8 mouse cellular contexts compared by ENCODE assay signal in genomic region chr7:101933751-101934240, GRCm38 (mm10). TPM values are rescaled to one million over a fixed set of nuclear protein-coding genes. Genes with fewer than 3 reads are reported as not detected.
DNase-seq lines count a peak whose midpoint lies in the region; ATAC-seq and TF ChIP-seq lines count a peak whose summit lies in the region.

Lrrc51 (minus strand) TSS chr7:101933895.
Numa1 (plus strand) TSS chr7:101934111.

- peak within 1 kb of the TSS; percentile 77 for H3K4me2 ChIP-seq in forebrain, embryonic 13.5 days
- H3K4me2 ChIP-seq in liver, postnatal 0 days (ENCODE audit: low read depth, low read length): peak within 1 kb of the TSS; percentile 96
- H3K4me2 ChIP-seq in neural tube, embryonic 14.5 days (ENCODE audit: low read depth, low read length): peak within 1 kb of the TSS; percentile 75

- peak within 1 kb of the TSS; percentile 94 for H3K4me3 ChIP-seq in ES-Bruce4 (ENCODE audit: low read depth, low read length)
- H3K4me3 ChIP-seq in forebrain, embryonic 13.5 days: peak within 1 kb of the TSS; percentile 89
- peak within 1 kb of the TSS; percentile 77 for H3K4me3 ChIP-seq in liver, postnatal 0 days (ENCODE audit: low read depth, low read length)
- H3K4me3 ChIP-seq in neural tube, embryonic 14.5 days (ENCODE audit: low read depth, low read length): peak within 1 kb of the TSS; percentile 85

- WGBS in forebrain, embryonic 13.5 days: under 1% methylated on average over 40 of the region's 40 CpGs
- under 1% methylated on average over 40 of the region's 40 CpGs for WGBS in large intestine, adult 2 months
- WGBS in liver, postnatal 0 days (ENCODE audit: insufficient replicate concordance): under 1% methylated on average over 40 of the region's 40 CpGs
- under 1% methylated on average over 40 of the region's 40 CpGs for WGBS in neural tube, embryonic 14.5 days

- peak within 1 kb of the TSS; percentile 87 for H3K9ac ChIP-seq in ES-Bruce4 (ENCODE audit: low read depth, poor library complexity, severe bottlenecking)
- H3K9ac ChIP-seq in forebrain, embryonic 13.5 days: peak within 1 kb of the TSS; percentile 85
- H3K9ac ChIP-seq in liver, postnatal 0 days (replicated peaks): peak within 1 kb of the TSS; percentile 85
- peak within 1 kb of the TSS; percentile 75 for H3K9ac ChIP-seq in neural tube, embryonic 14.5 days (replicated peaks; ENCODE audit: low read depth, low read length)

- DNase-seq in heart, postnatal 10 days: peak; percentile 98 to 99
- peak; percentile 99 for DNase-seq in large intestine, adult 2 months (ENCODE audit: low read depth, low spot score)
- peak; percentile 97 for DNase-seq in liver, postnatal 0 days
- DNase-seq in testis, postnatal 10 days (ENCODE audit: low spot score): peak; percentile 94

- H3K27ac ChIP-seq in ES-Bruce4 (ENCODE audit: insufficient read depth, low read length): peak within 1 kb of the TSS; percentile 73
- H3K27ac ChIP-seq in forebrain, embryonic 13.5 days: peak within 1 kb of the TSS; percentile 63
- peak within 1 kb of the TSS; percentile 93 for H3K27ac ChIP-seq in liver, postnatal 0 days (ENCODE audit: low read depth)
- peak within 1 kb of the TSS; percentile 52; the same call in 1 of the 2 replicates for H3K27ac ChIP-seq in neural tube, embryonic 14.5 days (ENCODE audit: low read depth, low read length)

- peak; percentile 72 for TF ChIP-seq POLR2A in ES-Bruce4 (IDR thresholded peaks at IDR 0.05; ENCODE audit: insufficient read depth, low read length)

- H3K36me3 ChIP-seq in ES-Bruce4 (ENCODE audit: control insufficient read depth, insufficient read depth, low read length, poor library complexity, severe bottlenecking): 0 out of 2 replicates have a peak, but pooled peaks cover 3% of the 10 kb centered on the region
- H3K36me3 ChIP-seq in forebrain, embryonic 13.5 days (ENCODE audit: poor library complexity, severe bottlenecking): 0 out of 2 replicates have a peak, but pooled peaks cover 2% of the 10 kb centered on the region
- H3K36me3 ChIP-seq in liver, postnatal 0 days (replicated peaks; ENCODE audit: insufficient read depth, low read length): no peaks in the 10 kb centered on the region; the same call in 1 of the 2 replicates
- no peaks in the 10 kb centered on the region for H3K36me3 ChIP-seq in neural tube, embryonic 14.5 days (ENCODE audit: control insufficient read depth, insufficient read depth, low read length)

- intact Hi-C loops in heart, postnatal 10 days (cut with DNase I): loop anchor here (2.0 to 5.0 kb wide), 3 partner anchors 27 to 129 kb away; partner anchors contain the start of gene Tomt

- no peaks in the 10 kb centered on the region for H3K9me3 ChIP-seq in ES-Bruce4 (replicated peaks; ENCODE audit: control insufficient read depth, insufficient read depth, low read length, poor library complexity, severe bottlenecking)
- H3K9me3 ChIP-seq in forebrain, embryonic 13.5 days (replicated peaks): no peaks in the 10 kb centered on the region
- no peaks in the 10 kb centered on the region for H3K9me3 ChIP-seq in liver, postnatal 0 days (ENCODE audit: low read length)
- H3K9me3 ChIP-seq in neural tube, embryonic 14.5 days (ENCODE audit: control insufficient read depth, low read length): no peaks in the 10 kb centered on the region

- TF ChIP-seq EP300 in ES-Bruce4 (IDR thresholded peaks at IDR 0.05; ENCODE audit: insufficient read depth, low read depth, low read length): 0 out of 2 replicates have a peak, but pooled peaks have one; percentile 9
- peak; percentile 75 for TF ChIP-seq EP300 in liver, postnatal 0 days (IDR thresholded peaks at IDR 0.05; ENCODE audit: low read depth)

- TF ChIP-seq CTCF in ES-Bruce4 (IDR thresholded peaks at IDR 0.05; ENCODE audit: low read depth, low read length): no peak
- no peak for TF ChIP-seq CTCF in liver, postnatal 0 days (IDR thresholded peaks at IDR 0.05; ENCODE audit: low read depth)

- peak; percentile 92 for ATAC-seq in cerebellum, adult (ENCODE audit: insufficient number of reproducible peaks, low FRiP score, low TSS enrichment)
- ATAC-seq in forebrain, embryonic 13.5 days: peak; percentile 99
- peak; percentile 97 for ATAC-seq in liver, postnatal 0 days
- ATAC-seq in neural tube, embryonic 14.5 days (ENCODE audit: low read depth): peak; percentile 99

- no peaks in the 10 kb centered on the region for H3K27me3 ChIP-seq in ES-Bruce4 (ENCODE audit: control insufficient read depth, insufficient read depth, low read length, poor library complexity, severe bottlenecking)
- no peaks in the 10 kb centered on the region for H3K27me3 ChIP-seq in forebrain, embryonic 13.5 days
- H3K27me3 ChIP-seq in liver, postnatal 0 days (ENCODE audit: insufficient read depth, low read length): no peaks in the 10 kb centered on the region
- no peaks in the 10 kb centered on the region for H3K27me3 ChIP-seq in neural tube, embryonic 14.5 days (ENCODE audit: control insufficient read depth, insufficient read depth, low read length)

- no peaks in the 10 kb centered on the region for H3K4me1 ChIP-seq in ES-Bruce4 (ENCODE audit: control insufficient read depth, insufficient read depth, low read length)
- peaks cover 28% of the 10 kb centered on the region for H3K4me1 ChIP-seq in forebrain, embryonic 13.5 days
- H3K4me1 ChIP-seq in liver, postnatal 0 days (ENCODE audit: insufficient read depth): peaks cover 21% of the 10 kb centered on the region
- peaks cover 16% of the 10 kb centered on the region; the same call in 1 of the 2 replicates for H3K4me1 ChIP-seq in neural tube, embryonic 14.5 days (ENCODE audit: control insufficient read depth, insufficient read depth, low read length)

RNA-seq across cellular contexts. Expression of gene Lrrc51, which starts in this region (rescaled TPM):
- 6.7 and 7.5 TPM in 2 replicates for polyA plus RNA-seq in ES-Bruce4 (2011; ENCODE audit: insufficient read depth, insufficient read length, low read depth, missing spikeins)
- 8.0 and 11.7 TPM in 2 replicates for polyA plus RNA-seq in forebrain, embryonic 13.5 days (2015; fragmentation: Nextera tagmentation; extraction: Ambion mirVana)
- 1 to 10 TPM; 2.4 to 2.9 TPM for total RNA-seq in heart, postnatal 10 days (2021)
- 6.3 and 6.8 TPM in 2 replicates for polyA plus RNA-seq in large intestine, adult 2 months (2012; rRNA removed)
- 2.5 and 3.1 TPM in 2 replicates for polyA plus RNA-seq in liver, postnatal 0 days (2015; fragmentation: Nextera tagmentation; extraction: Ambion mirVana)
- polyA plus RNA-seq in neural tube, embryonic 14.5 days (2014; fragmentation: Nextera tagmentation; extraction: Ambion mirVana): 7.2 and 8.3 TPM in 2 replicates

RNA-seq across cellular contexts. Expression of gene Numa1, which starts in this region (rescaled TPM):
- 160 and 170 TPM in 2 replicates for polyA plus RNA-seq in ES-Bruce4 (2011; ENCODE audit: insufficient read depth, insufficient read length, low read depth, missing spikeins)
- 66.2 and 71.7 TPM in 2 replicates for polyA plus RNA-seq in forebrain, embryonic 13.5 days (2015; fragmentation: Nextera tagmentation; extraction: Ambion mirVana)
- total RNA-seq in heart, postnatal 10 days (2021): 100 to 1,000 TPM in 1 of 2 experiments, 10 to 100 TPM in 1; 97.4 to 113 TPM
- 44.7 and 56.1 TPM in 2 replicates for polyA plus RNA-seq in large intestine, adult 2 months (2012; rRNA removed)
- 14.1 and 17.2 TPM in 2 replicates for polyA plus RNA-seq in liver, postnatal 0 days (2015; fragmentation: Nextera tagmentation; extraction: Ambion mirVana)
- polyA plus RNA-seq in neural tube, embryonic 14.5 days (2014; fragmentation: Nextera tagmentation; extraction: Ambion mirVana): 52.4 and 54.0 TPM in 2 replicates

Comparison
In these comparisons a context has a peak if more than half of its experiments do, and no peak if none do; other contexts are left out.
1. Peak in every context shown above with its lines: DNase-seq, ATAC-seq, H3K4me3 ChIP-seq and H3K27ac ChIP-seq.